Mouse (Mus musculus): ENCODE data around the gene Pak1. TPM values are rescaled to one million over a fixed set of nuclear protein-coding genes. Genes with fewer than 3 reads are reported as not detected.

Gene Pak1
- polyA plus RNA-seq, 1 experiment from 2014 or later: 12.4 TPM

DNA sequence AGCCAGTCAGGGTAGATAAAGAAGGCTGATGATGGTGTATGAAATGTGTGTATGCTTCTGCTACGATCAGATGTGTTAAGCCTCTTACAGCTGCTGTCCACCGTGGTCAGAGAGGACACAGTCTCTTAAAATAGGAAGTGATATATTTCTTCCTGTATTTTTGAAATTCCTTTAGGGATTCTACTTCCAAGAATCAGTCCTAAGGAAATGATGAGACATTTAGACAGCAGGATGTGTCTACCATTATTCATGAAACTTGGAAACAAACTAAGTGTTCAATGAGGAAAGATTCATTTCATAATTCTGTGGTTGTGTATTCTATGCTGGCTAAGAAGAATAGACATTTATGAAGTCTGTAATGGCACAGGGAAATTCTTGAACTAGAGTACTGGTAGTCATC lies 12.4 kb upstream of the Pak1 start:
- 50% methylated on average over 2 of the region's 2 CpGs for WGBS
- no peak for ATAC-seq (replicated peaks; ENCODE audit: low FRiP score, low read depth)
- peak; percentile 61 for DNase-seq (ENCODE audit: low spot score)

DNA sequence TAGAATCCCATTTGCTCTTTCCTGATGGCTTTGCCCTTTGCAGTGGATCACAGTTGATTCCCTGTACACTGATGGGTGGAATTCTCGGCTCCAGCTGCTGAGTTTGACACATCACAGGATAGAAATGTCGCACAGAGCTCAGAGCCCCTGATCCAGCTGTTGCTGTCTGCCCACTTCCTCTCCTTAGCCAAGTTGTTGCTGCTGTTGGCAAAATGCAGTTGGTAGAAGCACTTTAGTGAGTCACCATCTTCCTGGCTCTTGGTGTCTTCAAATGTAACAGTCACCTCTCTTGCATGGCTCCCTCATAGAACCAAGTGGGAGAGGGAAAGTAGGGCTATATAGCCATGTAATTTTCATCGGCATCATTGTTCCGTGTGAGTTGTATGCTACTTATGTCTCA lies 11.2 kb upstream of the Pak1 start:
- no peak overlapping the region for H3K4me3 ChIP-seq (replicated peaks; ENCODE audit: low read depth, low read length)
- ATAC-seq (replicated peaks; ENCODE audit: low FRiP score, low read depth) (no peak), DNase-seq (ENCODE audit: low spot score) (no peak)
- no peaks in the 10 kb centered on the region for H3K36me3 ChIP-seq (ENCODE audit: insufficient read depth, low read length)
- H3K27me3 ChIP-seq (ENCODE audit: insufficient read depth, low read length): no peaks in the 10 kb centered on the region
- WGBS: 91% methylated on average over 4 of the region's 4 CpGs
- H3K4me2 ChIP-seq (ENCODE audit: low read length): no peak overlapping the region
- no peaks in the 10 kb centered on the region for H3K9me3 ChIP-seq (replicated peaks; ENCODE audit: low read length)
- no peak overlapping the region for H3K9ac ChIP-seq (ENCODE audit: low read depth, low read length)
- no peak for TF ChIP-seq CTCF (IDR thresholded peaks at IDR 0.05; ENCODE audit: low read depth)
- no peak overlapping the region for H3K27ac ChIP-seq
- no peaks in the 10 kb centered on the region for H3K4me1 ChIP-seq (replicated peaks; ENCODE audit: insufficient read depth, low read length)

More for the DNA sequence above, 12.4 kb upstream of the Pak1 start:
- Histone ChIP-seq H3K36me3 (ENCODE audit: insufficient read depth, low read length) (no peaks in the 10 kb centered on the region), H3K9me3 (replicated peaks; ENCODE audit: low read length) (no peaks in the 10 kb centered on the region), H3K9ac (ENCODE audit: low read depth, low read length) (no peak overlapping the region), H3K27ac (no peak overlapping the region; the same call in 1 of the 2 replicates), H3K4me3 (replicated peaks; ENCODE audit: low read depth, low read length) (no peak overlapping the region), H3K4me2 (ENCODE audit: low read length) (no peak overlapping the region), H3K4me1 (replicated peaks; ENCODE audit: insufficient read depth, low read length) (no peaks in the 10 kb centered on the region), H3K27me3 (ENCODE audit: insufficient read depth, low read length) (no peaks in the 10 kb centered on the region)
- no peak for TF ChIP-seq CTCF (IDR thresholded peaks at IDR 0.05; ENCODE audit: low read depth)

DNA sequence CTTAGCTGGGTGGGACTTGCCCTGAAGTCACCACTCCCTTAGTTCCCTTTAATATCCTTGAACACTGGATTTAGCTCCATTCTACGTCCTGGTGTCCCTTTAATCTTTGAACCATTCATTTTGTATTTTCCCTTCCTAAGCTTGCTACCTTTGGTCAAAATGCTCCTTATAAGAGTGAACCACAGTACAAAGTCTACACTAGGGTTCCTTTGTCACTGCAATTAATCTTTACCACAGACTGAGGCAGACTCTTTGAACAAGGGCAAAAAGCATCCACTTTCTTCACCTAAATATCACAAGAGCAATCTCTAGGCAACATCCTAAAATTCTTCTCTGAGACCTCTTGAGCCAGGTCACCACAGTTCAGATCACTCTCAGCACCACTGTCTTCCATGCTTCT lies 8.1 kb upstream of the Pak1 start:
- ATAC-seq (replicated peaks; ENCODE audit: low FRiP score, low read depth) (0 out of 2 replicates have a peak, but pooled peaks have one; percentile 25), DNase-seq (ENCODE audit: low spot score) (no peak)
- TF ChIP-seq CTCF (IDR thresholded peaks at IDR 0.05; ENCODE audit: low read depth): no peak
- Histone ChIP-seq H3K9me3 (replicated peaks; ENCODE audit: low read length) (no peaks in the 10 kb centered on the region), H3K4me1 (replicated peaks; ENCODE audit: insufficient read depth, low read length) (no peaks in the 10 kb centered on the region), H3K36me3 (ENCODE audit: insufficient read depth, low read length) (no peaks in the 10 kb centered on the region), H3K4me2 (ENCODE audit: low read length) (no peak overlapping the region), H3K27ac (peak overlapping the region; percentile 25; the same call in 1 of the 2 replicates), H3K27me3 (ENCODE audit: insufficient read depth, low read length) (no peaks in the 10 kb centered on the region), H3K9ac (ENCODE audit: low read depth, low read length) (no peak overlapping the region), H3K4me3 (replicated peaks; ENCODE audit: low read depth, low read length) (no peak overlapping the region)
- 80% methylated on average over 1 of the region's 1 CpGs for WGBS

DNA sequence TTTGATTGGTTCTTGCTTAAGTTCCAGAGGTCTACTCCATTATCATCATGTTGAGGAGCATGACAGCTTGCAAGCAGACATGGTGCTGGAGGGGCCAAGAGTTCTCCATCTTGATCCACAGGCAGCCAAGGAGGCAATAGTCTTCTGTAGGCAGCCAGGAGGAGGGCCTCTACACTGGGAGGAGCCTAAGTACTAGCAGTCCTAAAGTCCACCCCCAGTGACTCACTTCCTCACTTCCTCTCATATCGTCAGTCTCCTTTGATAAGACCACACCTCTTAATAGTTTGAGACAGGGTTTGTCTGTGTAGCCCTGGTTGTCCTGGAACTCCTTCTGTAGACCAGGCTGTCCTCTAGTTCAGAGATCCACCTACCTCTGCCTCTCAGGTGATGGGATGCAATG lies 7.5 kb upstream of the Pak1 start:
- Histone ChIP-seq H3K9ac (ENCODE audit: low read depth, low read length) (no peak overlapping the region), H3K36me3 (ENCODE audit: insufficient read depth, low read length) (no peaks in the 10 kb centered on the region), H3K27me3 (ENCODE audit: insufficient read depth, low read length) (no peaks in the 10 kb centered on the region), H3K4me1 (replicated peaks; ENCODE audit: insufficient read depth, low read length) (no peaks in the 10 kb centered on the region), H3K4me2 (ENCODE audit: low read length) (no peak overlapping the region), H3K27ac (peak overlapping the region; percentile 25; the same call in 1 of the 2 replicates), H3K4me3 (replicated peaks; ENCODE audit: low read depth, low read length) (no peak overlapping the region), H3K9me3 (replicated peaks; ENCODE audit: low read length) (no peaks in the 10 kb centered on the region)
- no peak for DNase-seq (ENCODE audit: low spot score)
- TF ChIP-seq CTCF (IDR thresholded peaks at IDR 0.05; ENCODE audit: low read depth): no peak
- ATAC-seq (replicated peaks; ENCODE audit: low FRiP score, low read depth): peak; percentile 61
- WGBS: 45% methylated on average over 1 of the region's 1 CpGs

DNA sequence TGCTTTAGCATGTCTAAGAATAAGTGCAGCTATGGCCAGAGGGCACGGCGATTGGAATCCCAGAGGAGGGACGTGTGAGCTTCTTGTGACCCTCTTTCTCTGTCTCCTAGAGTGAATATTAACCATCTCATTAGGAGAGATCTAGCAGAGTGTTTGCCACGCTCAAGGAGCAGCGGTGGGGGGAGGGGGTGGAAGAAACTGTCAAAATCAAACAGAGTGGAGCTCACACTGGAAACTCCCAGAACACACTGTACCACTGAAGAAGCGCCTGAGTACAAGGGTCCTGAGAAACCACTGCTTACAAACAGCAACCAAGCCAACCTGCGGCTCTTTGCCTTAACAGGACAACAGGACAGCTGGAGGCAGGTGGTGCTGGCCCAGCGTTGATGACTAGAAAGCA lies 6.8 kb upstream of the Pak1 start:
- Histone ChIP-seq H3K36me3 (ENCODE audit: insufficient read depth, low read length) (no peaks in the 10 kb centered on the region), H3K4me3 (replicated peaks; ENCODE audit: low read depth, low read length) (no peak overlapping the region), H3K9me3 (replicated peaks; ENCODE audit: low read length) (no peaks in the 10 kb centered on the region), H3K4me2 (ENCODE audit: low read length) (no peak overlapping the region), H3K27ac (0 out of 2 replicates have a peak overlapping the region, but pooled peaks have one; percentile 31), H3K27me3 (ENCODE audit: insufficient read depth, low read length) (no peaks in the 10 kb centered on the region), H3K4me1 (replicated peaks; ENCODE audit: insufficient read depth, low read length) (no peaks in the 10 kb centered on the region), H3K9ac (ENCODE audit: low read depth, low read length) (no peak overlapping the region)
- ATAC-seq (replicated peaks; ENCODE audit: low FRiP score, low read depth) (peak; percentile 74), DNase-seq (ENCODE audit: low spot score) (no peak)
- WGBS: 60% methylated on average over 8 of the region's 8 CpGs
- no peak for TF ChIP-seq CTCF (IDR thresholded peaks at IDR 0.05; ENCODE audit: low read depth)

DNA sequence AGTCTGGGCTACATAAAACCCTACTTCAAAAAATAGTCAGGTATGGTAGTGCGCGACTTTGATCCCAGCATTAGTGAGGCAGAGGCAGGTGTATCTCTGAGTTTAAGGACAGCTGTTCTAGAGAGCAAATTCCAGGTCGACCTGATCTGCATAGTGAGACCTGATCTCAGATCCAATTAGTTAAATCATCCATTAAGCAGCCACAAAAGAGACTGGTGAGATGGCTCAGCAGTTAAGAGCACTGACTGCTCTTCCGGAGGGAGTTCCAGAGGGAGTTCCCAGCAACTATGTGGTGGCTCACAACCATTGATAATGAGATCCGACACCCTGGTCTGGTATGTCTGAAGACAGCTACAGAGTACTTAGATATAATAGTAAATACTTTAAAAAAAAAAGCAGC lies 4.8 kb upstream of the Pak1 start:
- 58% methylated on average over 5 of the region's 5 CpGs for WGBS
- no peak overlapping the region for H3K9ac ChIP-seq (ENCODE audit: low read depth, low read length)
- no peaks in the 10 kb centered on the region for H3K9me3 ChIP-seq (replicated peaks; ENCODE audit: low read length)
- no peak overlapping the region for H3K4me3 ChIP-seq (replicated peaks; ENCODE audit: low read depth, low read length)
- no peak overlapping the region for H3K27ac ChIP-seq
- H3K36me3 ChIP-seq (ENCODE audit: insufficient read depth, low read length): no peaks in the 10 kb centered on the region
- TF ChIP-seq CTCF (IDR thresholded peaks at IDR 0.05; ENCODE audit: low read depth): no peak
- no peaks in the 10 kb centered on the region for H3K27me3 ChIP-seq (ENCODE audit: insufficient read depth, low read length)
- DNase-seq (ENCODE audit: low spot score) (no peak), ATAC-seq (replicated peaks; ENCODE audit: low FRiP score, low read depth) (no peak)
- H3K4me2 ChIP-seq (ENCODE audit: low read length): no peak overlapping the region
- H3K4me1 ChIP-seq (replicated peaks; ENCODE audit: insufficient read depth, low read length): no peaks in the 10 kb centered on the region

All from kidney, postnatal 0 days (tissue).